Mouse (Mus musculus): Measurements from ENCODE around the gene Bicral.

DNA sequence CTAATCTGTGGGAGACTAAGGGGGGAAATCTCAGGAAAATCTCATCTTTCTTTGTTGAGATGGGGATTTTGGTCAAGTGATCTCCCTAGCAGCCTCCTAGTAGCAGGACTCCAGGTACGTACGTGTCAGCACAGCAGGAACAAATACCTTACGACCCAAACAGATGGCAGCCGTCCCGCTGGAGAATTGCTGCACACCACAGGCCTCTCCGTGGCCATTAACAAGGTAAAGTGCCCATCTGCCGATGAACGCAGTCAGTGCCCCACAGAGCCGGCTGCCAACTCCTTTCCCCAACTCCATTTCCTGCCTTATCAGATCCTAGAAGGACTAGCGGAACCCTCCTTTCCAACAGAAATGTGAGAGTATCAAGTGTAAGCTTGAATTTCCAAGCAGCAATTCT, 13.5 kb downstream of the Bicral start:
- TF ChIP-seq GATA1 (IDR thresholded peaks at IDR 0.05; ENCODE audit: borderline replicate concordance, low read length) (no peak), FLI1 (IDR thresholded peaks at IDR 0.05; ENCODE audit: low read length) (no peak)
